Mouse (Mus musculus) embryonic facial prominence, embryonic 14.5 days (tissue): ENCODE results near the gene Mab21l3. TPM values are rescaled to one million over a fixed set of nuclear protein-coding genes. Genes with fewer than 3 reads are reported as not detected.

ENCODE experiments used
- ATAC-seq: fragments of 200-750 bp; cut with Nextera tagmentation; 2 replicates; pipeline ENCODE4 v1.8.0; 2017; ENCODE audit warnings: low read depth, moderate number of reproducible peaks, moderate TSS enrichment
- DNase-seq: peaks from one replicate; pipeline ENCODE4 v3.0.0-alpha.2; 2015; ENCODE audit warnings: low spot score
- H3K27ac ChIP-seq: fragments of 300-500 bp; sonication (generic); replicated peaks from 2 replicates; pipeline ENCODE4 v1.5.1; 2014; ENCODE audit warnings: low read depth, mild to moderate bottlenecking, low read length, moderate library complexity
- H3K27me3 ChIP-seq: fragments of 300-500 bp; sonication (generic); replicated peaks from 2 replicates; pipeline ENCODE4 v1.6.1; 2014; ENCODE audit warnings: low read length; ENCODE audit not compliant: control insufficient read depth, insufficient read depth
- H3K36me3 ChIP-seq: fragments of 300-500 bp; sonication (generic); 2 replicates; pipeline ENCODE4 v1.6.1; 2014; ENCODE audit warnings: low read length, mixed read lengths; ENCODE audit not compliant: control insufficient read depth, insufficient read depth
- H3K4me1 ChIP-seq: fragments of 300-500 bp; sonication (generic); 2 replicates; pipeline ENCODE4 v1.6.1; 2014; ENCODE audit warnings: antibody characterized with exemption, low read length; ENCODE audit not compliant: control insufficient read depth, insufficient read depth
- H3K4me2 ChIP-seq: fragments of 300-500 bp; sonication (generic); 2 replicates; pipeline ENCODE4 v1.6.1; 2014; ENCODE audit warnings: low read depth, mild to moderate bottlenecking, low read length, moderate library complexity, mixed read lengths
- H3K4me3 ChIP-seq: fragments of 300-500 bp; sonication (generic); 2 replicates; pipeline ENCODE4 v1.5.1; 2014; ENCODE audit warnings: low read depth, mild to moderate bottlenecking, low read length
- H3K9ac ChIP-seq: fragments of 300-500 bp; sonication (generic); 2 replicates; pipeline ENCODE4 v1.6.1; 2014; ENCODE audit warnings: low read depth, mild to moderate bottlenecking, low read length, moderate library complexity, mixed read lengths
- H3K9me3 ChIP-seq: fragments of 300-500 bp; sonication (generic); 2 replicates; pipeline ENCODE4 v1.6.1; 2016; ENCODE audit warnings: low read length; ENCODE audit not compliant: control insufficient read depth
- WGBS: fragments of 180-500 bp; shearing (Covaris S2); extraction: QIAGEN DNeasy Blood & Tissue Kit; methylation state at CpG from one replicate; pipeline ENCODE4 v1.1.7; 2014; 5-methylcytosine and 5-hydroxymethylcytosine counted together
- polyA plus RNA-seq: library from polyadenylated mRNA; unstranded; fragments of >200 nt; fragmentation: Nextera tagmentation; extraction: Ambion mirVana; gene quantifications from 2 replicates; pipeline ENCODE4 v1.2.1, GENCODE M21; 2014

Gene Mab21l3
- 0.68 and 0.83 TPM in 2 replicates for polyA plus RNA-seq

GRCm38 (mm10) chr3:101848816-101849215, at the start of gene Mab21l3:
TSS of gene Mab21l3 (minus strand) at chr3:101848959.
- H3K4me2 ChIP-seq: no peak within 1 kb of the TSS
- ATAC-seq (no peak), DNase-seq (no peak)
- no peak within 1 kb of the TSS for H3K9ac ChIP-seq
- no peaks in the 10 kb centered on the region for H3K27me3 ChIP-seq
- 74% methylated on average over 5 of the region's 5 CpGs for WGBS
- no peak within 1 kb of the TSS for H3K27ac ChIP-seq
- no peak within 1 kb of the TSS for H3K4me3 ChIP-seq
- no peaks in the 10 kb centered on the region for H3K9me3 ChIP-seq
- H3K36me3 ChIP-seq: no peaks in the 10 kb centered on the region
- no peaks in the 10 kb centered on the region for H3K4me1 ChIP-seq

GRCm38 (mm10) chr3:101897377-101897974, 48.7 kb upstream of the Mab21l3 start:
- Histone ChIP-seq H3K27me3 (no peaks in the 10 kb centered on the region), H3K4me3 (no peak overlapping the region), H3K4me2 (no peak overlapping the region), H3K27ac (no peak overlapping the region), H3K36me3 (no peaks in the 10 kb centered on the region), H3K9me3 (no peaks in the 10 kb centered on the region), H3K4me1 (0 out of 2 replicates have a peak, but pooled peaks cover 3% of the 10 kb centered on the region), H3K9ac (no peak overlapping the region)
- ATAC-seq (no peak), DNase-seq (no peak)
- 84% methylated on average over 15 of the region's 15 CpGs for WGBS

- no peak overlapping the region for H3K27ac ChIP-seq
- no peaks in the 10 kb centered on the region for H3K36me3 ChIP-seq
- DNase-seq (peak; percentile 91), ATAC-seq (no peak)
- WGBS: 26% methylated on average over 9 of the region's 9 CpGs
- no peaks in the 10 kb centered on the region for H3K9me3 ChIP-seq
- no peak overlapping the region for H3K4me2 ChIP-seq
- H3K4me1 ChIP-seq: no peaks in the 10 kb centered on the region
- no peak overlapping the region for H3K9ac ChIP-seq
- H3K4me3 ChIP-seq: no peak overlapping the region
- H3K27me3 ChIP-seq: no peaks in the 10 kb centered on the region
These were observed 48.1 kb upstream of the Mab21l3 start for GRCm38 (mm10) chr3:101896893-101897292.

- DNase-seq: no peak
- no peaks in the 10 kb centered on the region for H3K36me3 ChIP-seq
- no peak for ATAC-seq
- no peak overlapping the region for H3K27ac ChIP-seq
- no peak overlapping the region for H3K4me2 ChIP-seq
- 80% methylated on average over 7 of the region's 7 CpGs for WGBS
- peak overlapping the region; percentile 19; the same call in 1 of the 2 replicates for H3K9ac ChIP-seq
- H3K9me3 ChIP-seq: no peaks in the 10 kb centered on the region
- H3K4me1 ChIP-seq: no peaks in the 10 kb centered on the region
- H3K27me3 ChIP-seq: no peaks in the 10 kb centered on the region
- H3K4me3 ChIP-seq: no peak overlapping the region
These were observed 46.7 kb upstream of the Mab21l3 start for GRCm38 (mm10) chr3:101895376-101895910.

GRCm38 (mm10) chr3:101885591-101885990, 36.8 kb upstream of the Mab21l3 start:
- Histone ChIP-seq H3K27ac (no peak overlapping the region), H3K9me3 (no peaks in the 10 kb centered on the region), H3K4me1 (no peaks in the 10 kb centered on the region), H3K4me3 (no peak overlapping the region), H3K27me3 (no peaks in the 10 kb centered on the region), H3K4me2 (no peak overlapping the region), H3K9ac (no peak overlapping the region), H3K36me3 (0 out of 2 replicates have a peak, but pooled peaks cover 3% of the 10 kb centered on the region)
- ATAC-seq: peak; percentile 85
- 60% methylated on average over 3 of the region's 3 CpGs for WGBS
- peak; percentile 75 for DNase-seq

GRCm38 (mm10) chr3:101885041-101885440, 36.3 kb upstream of the Mab21l3 start:
- Histone ChIP-seq H3K36me3 (0 out of 2 replicates have a peak, but pooled peaks cover 3% of the 10 kb centered on the region), H3K27me3 (no peaks in the 10 kb centered on the region), H3K4me1 (no peaks in the 10 kb centered on the region), H3K27ac (peak overlapping the region; percentile 21; the same call in 1 of the 2 replicates), H3K4me3 (no peak overlapping the region), H3K9me3 (no peaks in the 10 kb centered on the region), H3K9ac (no peak overlapping the region), H3K4me2 (no peak overlapping the region)
- peak; percentile 79; the same call in 1 of the 2 replicates for ATAC-seq
- peak; percentile 78 for DNase-seq
- WGBS: 41% methylated on average over 4 of the region's 4 CpGs

- Histone ChIP-seq H3K4me3 (no peak overlapping the region), H3K36me3 (0 out of 2 replicates have a peak, but pooled peaks cover 12% of the 10 kb centered on the region), H3K9me3 (no peaks in the 10 kb centered on the region), H3K9ac (no peak overlapping the region), H3K4me2 (no peak overlapping the region), H3K27ac (no peak overlapping the region), H3K27me3 (no peaks in the 10 kb centered on the region), H3K4me1 (no peaks in the 10 kb centered on the region)
- DNase-seq: no peak
- 69% methylated on average over 3 of the region's 3 CpGs for WGBS
- ATAC-seq: no peak
These were observed 35.1 kb upstream of the Mab21l3 start for GRCm38 (mm10) chr3:101883902-101884301.

- no peaks in the 10 kb centered on the region for H3K27me3 ChIP-seq
- 40% methylated on average over 9 of the region's 9 CpGs for whole genome bisulfite sequencing
- no peak overlapping the region for H3K4me3 ChIP-seq
- no peak for DNase-seq
- no peak overlapping the region for H3K27ac ChIP-seq
- no peak overlapping the region for H3K4me2 ChIP-seq
- no peaks in the 10 kb centered on the region for H3K4me1 ChIP-seq
- peaks cover 16% of the 10 kb centered on the region; the same call in 1 of the 2 replicates for H3K36me3 ChIP-seq
- H3K9ac ChIP-seq: no peak overlapping the region
- no peak for ATAC-seq
- H3K9me3 ChIP-seq: no peaks in the 10 kb centered on the region
These were observed 33.0 kb upstream of the Mab21l3 start for GRCm38 (mm10) chr3:101881721-101882120.

- WGBS: 73% methylated on average over 6 of the region's 6 CpGs
- H3K27ac ChIP-seq: no peak overlapping the region
- H3K4me1 ChIP-seq: no peaks in the 10 kb centered on the region
- ATAC-seq (no peak), DNase-seq (no peak)
- H3K27me3 ChIP-seq: no peaks in the 10 kb centered on the region
- no peak overlapping the region for H3K4me2 ChIP-seq
- H3K9me3 ChIP-seq: no peaks in the 10 kb centered on the region
- H3K36me3 ChIP-seq: peaks cover 16% of the 10 kb centered on the region; the same call in 1 of the 2 replicates
- H3K4me3 ChIP-seq: no peak overlapping the region
- H3K9ac ChIP-seq: no peak overlapping the region
These were observed 32.1 kb upstream of the Mab21l3 start for GRCm38 (mm10) chr3:101880818-101881217.
